Mouse (Mus musculus) heart, postnatal 0 days (tissue): ENCODE measurements around the gene Gltp. TPM values are rescaled to one million over a fixed set of nuclear protein-coding genes. Genes with fewer than 3 reads are reported as not detected.

Experiments
- ATAC-seq: fragments of 200-750 bp; cut with Nextera tagmentation; 2 replicates; pipeline ENCODE4 v1.8.0; 2017; ENCODE audit warnings: low read depth, moderate number of reproducible peaks, moderate library complexity; ENCODE audit not compliant: insufficient read depth
- DNase-seq: peaks from one replicate; pipeline ENCODE4 v3.0.0-alpha.2; 2016; ENCODE audit warnings: low spot score
- H3K27ac ChIP-seq: fragments of 300-500 bp; sonication (generic); 2 replicates; pipeline ENCODE4 v1.5.1; 2014; ENCODE audit warnings: low read depth, mild to moderate bottlenecking
- H3K27me3 ChIP-seq: fragments of 300-500 bp; sonication (generic); 2 replicates; pipeline ENCODE4 v1.6.1; 2014; ENCODE audit warnings: low read length, mixed read lengths; ENCODE audit not compliant: control insufficient read depth, insufficient read depth
- H3K36me3 ChIP-seq: fragments of 300-500 bp; sonication (generic); replicated peaks from 2 replicates; pipeline ENCODE4 v1.6.1; 2014; ENCODE audit warnings: low read length, mixed read lengths; ENCODE audit not compliant: control insufficient read depth, insufficient read depth
- H3K4me1 ChIP-seq: fragments of 300-500 bp; sonication (generic); 2 replicates; pipeline ENCODE4 v1.6.1; 2014; ENCODE audit warnings: antibody characterized with exemption; ENCODE audit not compliant: control insufficient read depth, insufficient read depth
- H3K4me2 ChIP-seq: fragments of 300-500 bp; sonication (generic); 2 replicates; pipeline ENCODE4 v1.6.1; 2014; ENCODE audit warnings: low read depth, mild to moderate bottlenecking, low read length, moderate library complexity
- H3K4me3 ChIP-seq: fragments of 300-500 bp; sonication (generic); 2 replicates; pipeline ENCODE4 v1.5.1; 2014; ENCODE audit warnings: low read depth, low read length
- H3K9ac ChIP-seq: fragments of 300-500 bp; sonication (generic); replicated peaks from 2 replicates; pipeline ENCODE4 v1.6.1; 2014; ENCODE audit warnings: low read depth, low read length, mixed read lengths
- H3K9me3 ChIP-seq: fragments of 300-500 bp; sonication (generic); replicated peaks from 2 replicates; pipeline ENCODE4 v1.6.1; 2016; ENCODE audit warnings: low read length; ENCODE audit not compliant: control insufficient read depth
- CTCF ChIP-seq: IDR thresholded peaks from 2 replicates; pipeline ENCODE4 v1.5.1; 2016; ENCODE audit warnings: antibody characterized with exemption, control low read depth, low read depth
- EP300 ChIP-seq: IDR thresholded peaks from 2 replicates; pipeline ENCODE4 v1.6.1; 2016; ENCODE audit warnings: antibody characterized with exemption, low read depth
- WGBS: fragments of 180-500 bp; shearing (Covaris S2); extraction: QIAGEN DNeasy Blood & Tissue Kit; methylation state at CpG from one replicate; pipeline ENCODE4 v1.1.7; 2014; 5-methylcytosine and 5-hydroxymethylcytosine counted together
- polyA plus RNA-seq: library from polyadenylated mRNA; unstranded; fragments of >200 nt; fragmentation: Nextera tagmentation; extraction: Ambion mirVana; gene quantifications from 2 replicates; pipeline ENCODE4 v1.2.1, GENCODE M21; 2015
- total RNA-seq: library from RNA; depleted of rRNA; stranded (reverse); fragments of >200 nt; gene quantifications from 2 replicates; pipeline ENCODE4 v1.2.3, GENCODE M21; 2014; ENCODE audit warnings: low replicate concordance

The Gltp gene
- total and polyA plus RNA-seq, 2 experiments from 2014 or later: 32.0 to 45.3 TPM

GRCm38 (mm10) chr5:114666659-114667058 lies 24.1 kb downstream of the Gltp start:
- no peak overlapping the region for H3K4me2 ChIP-seq
- no peaks in the 10 kb centered on the region for H3K4me1 ChIP-seq
- DNase-seq (no peak), ATAC-seq (no peak)
- H3K36me3 ChIP-seq: no peaks in the 10 kb centered on the region
- H3K9ac ChIP-seq: no peak overlapping the region
- no peak overlapping the region for H3K4me3 ChIP-seq
- no peaks in the 10 kb centered on the region for H3K27me3 ChIP-seq
- TF ChIP-seq CTCF (no peak), EP300 (no peak)
- no peak overlapping the region for H3K27ac ChIP-seq
- WGBS: 50% methylated on average over 1 of the region's 1 CpGs
- H3K9me3 ChIP-seq: no peaks in the 10 kb centered on the region

GRCm38 (mm10) chr5:114664750-114665149 lies 26.0 kb downstream of the Gltp start:
- TF ChIP-seq EP300 (no peak), CTCF (no peak)

GRCm38 (mm10) chr5:114664139-114664538 lies 26.6 kb downstream of the Gltp start:
- Histone ChIP-seq H3K9me3 (no peaks in the 10 kb centered on the region), H3K4me1 (no peaks in the 10 kb centered on the region), H3K9ac (no peak overlapping the region), H3K4me2 (no peak overlapping the region), H3K27ac (no peak overlapping the region), H3K27me3 (peaks cover 8% of the 10 kb centered on the region; the same call in 1 of the 2 replicates), H3K4me3 (no peak overlapping the region), H3K36me3 (no peaks in the 10 kb centered on the region)
- WGBS: 74% methylated on average over 4 of the region's 4 CpGs
- TF ChIP-seq CTCF (no peak), EP300 (no peak)
- ATAC-seq: no peak
- DNase-seq: no peak

More at GRCm38 (mm10) chr5:114664750-114665149, 26.0 kb downstream of the Gltp start:
- no peak for ATAC-seq
- no peak overlapping the region for H3K4me2 ChIP-seq
- no peak overlapping the region for H3K27ac ChIP-seq
- peaks cover 2% of the 10 kb centered on the region; the same call in 1 of the 2 replicates for H3K27me3 ChIP-seq
- 69% methylated on average over 7 of the region's 7 CpGs for WGBS
- H3K9me3 ChIP-seq: no peaks in the 10 kb centered on the region
- no peaks in the 10 kb centered on the region for H3K4me1 ChIP-seq
- H3K36me3 ChIP-seq: no peaks in the 10 kb centered on the region
- H3K4me3 ChIP-seq: no peak overlapping the region
- no peak overlapping the region for H3K9ac ChIP-seq
- DNase-seq: no peak

- Histone ChIP-seq H3K4me2 (no peak overlapping the region), H3K27ac (no peak overlapping the region), H3K36me3 (no peaks in the 10 kb centered on the region), H3K9ac (no peak overlapping the region), H3K4me3 (no peak overlapping the region), H3K4me1 (peaks cover 5% of the 10 kb centered on the region), H3K27me3 (peaks cover 37% of the 10 kb centered on the region), H3K9me3 (no peaks in the 10 kb centered on the region)
- DNase-seq (no peak), ATAC-seq (no peak)
- 60% methylated on average over 6 of the region's 6 CpGs for WGBS
- TF ChIP-seq CTCF (no peak), EP300 (no peak)
Observed at GRCm38 (mm10) chr5:114661029-114661428, 29.8 kb downstream of the Gltp start.

- H3K9me3 ChIP-seq: no peaks in the 10 kb centered on the region
- no peaks in the 10 kb centered on the region for H3K36me3 ChIP-seq
- peak within 1 kb of the TSS; percentile 79 for H3K4me2 ChIP-seq
- no peak within 1 kb of the TSS for H3K27ac ChIP-seq
- peaks cover 53% of the 10 kb centered on the region for H3K27me3 ChIP-seq
- no peak; the same call in 1 of the 2 replicates for ATAC-seq
- peak within 1 kb of the TSS; percentile 52 for H3K4me3 ChIP-seq
- H3K9ac ChIP-seq: no peak within 1 kb of the TSS
- no peak for DNase-seq
- TF ChIP-seq EP300 (no peak), CTCF (no peak)
- H3K4me1 ChIP-seq: peaks cover 5% of the 10 kb centered on the region
- under 1% methylated on average over 47 of the region's 47 CpGs for WGBS
Observed at GRCm38 (mm10) chr5:114658255-114658654, 32.5 kb downstream of the Gltp start, which contains the start of gene Trpv4. Gene Trpv4 (minus strand): TSS chr5:114658421.

GRCm38 (mm10) chr5:114657426-114657825 lies 33.4 kb downstream of the Gltp start:
- TF ChIP-seq EP300 (no peak), CTCF (no peak)
- H3K9ac ChIP-seq: no peak overlapping the region

More at GRCm38 (mm10) chr5:114657426-114657825, 33.4 kb downstream of the Gltp start:
- Histone ChIP-seq H3K27me3 (peaks cover 61% of the 10 kb centered on the region), H3K4me2 (peak overlapping the region; percentile 79), H3K36me3 (no peaks in the 10 kb centered on the region), H3K4me1 (peaks cover 5% of the 10 kb centered on the region), H3K4me3 (peak overlapping the region; percentile 52), H3K9me3 (no peaks in the 10 kb centered on the region), H3K27ac (no peak overlapping the region)
- WGBS: 29% methylated on average over 10 of the region's 10 CpGs
- ATAC-seq: no peak
- no peak for DNase-seq
